Mouse (Mus musculus): ENCODE measurements at regions not wholly inside any gene's neighbourhood (a gene's known extent, or its start where the extent isn't known, plus 50 kb on each side); places are given as distances from the start of the nearest gene placed in this dataset.

- peak; percentile 9 for DNase-seq (ENCODE audit: low read depth)
Observed at GRCm38 (mm10) chr10:113495345-113495918, 566.6 kb upstream of the Atxn7l3b start.

More at GRCm38 (mm10) chr10:113495345-113495918, 566.6 kb upstream of the Atxn7l3b start:
- no peak for TF ChIP-seq POLR2A (IDR thresholded peaks at IDR 0.05; ENCODE audit: borderline replicate concordance, extremely low read depth, insufficient read depth, insufficient read length, poor library complexity, severe bottlenecking)
- no peak for TF ChIP-seq CTCF (IDR thresholded peaks at IDR 0.05; ENCODE audit: borderline replicate concordance, extremely low read depth, insufficient read depth, insufficient read length)
